Mouse (Mus musculus): ENCODE results near the gene Elmo2. TPM values are rescaled to one million over a fixed set of nuclear protein-coding genes. Genes with fewer than 3 reads are reported as not detected.
A peak's percentile ranks its signal among the peaks of the same experiment; 100 is the strongest.

The Elmo2 gene
- 10 to 100 TPM; 18.8 to 20.5 TPM for total RNA-seq (2021)

- intact Hi-C loops (cut with DNase I): loop anchor here (5.0 kb wide), 1 partner anchor 39 kb away; the partner anchor contains the start of gene Slc35c2
- DNase-seq (ENCODE audit: low spot score): peak; percentile 96
Measured at GRCm38 (mm10) chr2:165326304-165327190, at the start of gene Elmo2. Gene Elmo2 (minus strand): TSS chr2:165326479.

GRCm38 (mm10) chr2:165376001-165376400 is 49.7 kb upstream of the Elmo2 start:
- intact Hi-C loops (cut with DNase I): no loop called here
- DNase-seq (ENCODE audit: low spot score): no peak

GRCm38 (mm10) chr2:165375478-165375877 is 49.2 kb upstream of the Elmo2 start:
- DNase-seq (ENCODE audit: low spot score): no peak
- intact Hi-C loops (cut with DNase I): no loop called here

- intact Hi-C loops (cut with DNase I): no loop called here
- DNase-seq (ENCODE audit: low spot score): no peak
Measured at GRCm38 (mm10) chr2:165371066-165371465, 44.8 kb upstream of the Elmo2 start.

GRCm38 (mm10) chr2:165370348-165370747 is 44.1 kb upstream of the Elmo2 start:
- intact Hi-C loops (cut with DNase I): no loop called here
- DNase-seq (ENCODE audit: low spot score): no peak

GRCm38 (mm10) chr2:165368496-165368895 is 42.2 kb upstream of the Elmo2 start, which contains the start of gene Zfp663:
Gene Zfp663 (minus strand): TSS chr2:165368729.
- DNase-seq (ENCODE audit: low spot score): no peak
- intact Hi-C loops (cut with DNase I): loop anchor here (10.0 kb wide), 1 partner anchor 404 kb away; the partner anchor contains the start of gene Slc12a5

GRCm38 (mm10) chr2:165367868-165368439 is 41.7 kb upstream of the Elmo2 start:
- intact Hi-C loops (cut with DNase I): loop anchor here (10.0 kb wide), 1 partner anchor 403 kb away; the partner anchor contains the start of gene Slc12a5
- no peak for DNase-seq (ENCODE audit: low spot score)

GRCm38 (mm10) chr2:165367047-165367520 is 40.8 kb upstream of the Elmo2 start:
- no peak for DNase-seq (ENCODE audit: low spot score)

GRCm38 (mm10) chr2:165364334-165365091 is 38.2 kb upstream of the Elmo2 start:
- intact Hi-C loops (cut with DNase I): loop anchor here (1.0 to 10.0 kb wide), 3 partner anchors 123 to 400 kb away; partner anchors contain the start of genes Cdh22 and Slc12a5
- no peak for DNase-seq (ENCODE audit: low spot score)

More at GRCm38 (mm10) chr2:165367047-165367520, 40.8 kb upstream of the Elmo2 start:
- intact Hi-C loops (cut with DNase I): loop anchor here (10.0 kb wide), 1 partner anchor 402 kb away; the partner anchor contains the start of gene Slc12a5

- no peak for DNase-seq (ENCODE audit: low spot score)
- intact Hi-C loops (cut with DNase I): loop anchor here (5.0 to 10.0 kb wide), 2 partner anchors 131 to 398 kb away; partner anchors contain the start of genes Cdh22 and Slc12a5
Measured at GRCm38 (mm10) chr2:165363282-165363681, 37.0 kb upstream of the Elmo2 start.

- DNase-seq (ENCODE audit: low spot score): no peak
- intact Hi-C loops (cut with DNase I): loop anchor here (2.0 to 10.0 kb wide), 3 partner anchors 129 to 396 kb away; partner anchors contain the start of genes Cdh22 and Slc12a5
Measured at GRCm38 (mm10) chr2:165360861-165361260, 34.6 kb upstream of the Elmo2 start.

- intact Hi-C loops (cut with DNase I): no loop called here
- no peak for DNase-seq (ENCODE audit: low spot score)
Measured at GRCm38 (mm10) chr2:165351828-165352513, 25.7 kb upstream of the Elmo2 start.

GRCm38 (mm10) chr2:165349466-165349865 is 23.2 kb upstream of the Elmo2 start:
- DNase-seq (ENCODE audit: low spot score): no peak
- intact Hi-C loops (cut with DNase I): no loop called here

- intact Hi-C loops (cut with DNase I): no loop called here
- DNase-seq (ENCODE audit: low spot score): no peak
Measured at GRCm38 (mm10) chr2:165346180-165346579, 19.9 kb upstream of the Elmo2 start.

- DNase-seq (ENCODE audit: low spot score): no peak
- intact Hi-C loops (cut with DNase I): loop anchor here (1.0 to 2.0 kb wide), 2 partner anchors 104 to 262 kb away; no protein-coding TSS in a partner anchor
Measured at GRCm38 (mm10) chr2:165337191-165337590, 10.9 kb upstream of the Elmo2 start.

GRCm38 (mm10) chr2:165332610-165333210 is 6.4 kb upstream of the Elmo2 start:
- intact Hi-C loops (cut with DNase I): no loop called here
- no peak for DNase-seq (ENCODE audit: low spot score)

- intact Hi-C loops (cut with DNase I): loop anchor here (5.0 kb wide), 1 partner anchor 42 kb away; the partner anchor contains the start of gene Slc35c2
- no peak for DNase-seq (ENCODE audit: low spot score)
Measured at GRCm38 (mm10) chr2:165329703-165330102, 3.4 kb upstream of the Elmo2 start.

GRCm38 (mm10) chr2:165328746-165329145 is 2.5 kb upstream of the Elmo2 start:
- intact Hi-C loops (cut with DNase I): loop anchor here (5.0 kb wide), 1 partner anchor 41 kb away; the partner anchor contains the start of gene Slc35c2

More at GRCm38 (mm10) chr2:165328746-165329145, 2.5 kb upstream of the Elmo2 start:
- DNase-seq (ENCODE audit: low spot score): no peak

Measured in heart, postnatal 25 days (tissue).